Mouse (Mus musculus) liver, embryonic 14.5 days (tissue): ENCODE results near the gene Olfr1500. TPM values are rescaled to one million over a fixed set of nuclear protein-coding genes. Genes with fewer than 3 reads are reported as not detected.
A peak's percentile ranks its signal among the peaks of the same experiment; 100 is the strongest.
"Not testable (repeated sequence)": the region's sequence is repeated elsewhere in the genome, so short reads cannot be mapped to it uniquely, and the experiment has no call there.

Experiments
- ATAC-seq: fragments of 200-750 bp; cut with Nextera tagmentation; 2 replicates; pipeline ENCODE4 v1.8.0; 2017; ENCODE audit warnings: moderate number of reproducible peaks, mild to moderate bottlenecking, moderate library complexity; ENCODE audit not compliant: insufficient read depth
- DNase-seq, 3 experiments: peaks; one replicate each; pipeline ENCODE4 v3.0.0-alpha.2; 2012 to 2013; ENCODE audit warnings: low read depth in 3 of 3, low spot score in 3 of 3
- H3K27ac ChIP-seq: fragments of 300-500 bp; sonication (generic); 2 replicates; pipeline ENCODE4 v1.5.1; 2014; ENCODE audit warnings: moderate library complexity, mild to moderate bottlenecking, control low read depth, inconsistent platforms
- H3K27me3 ChIP-seq: fragments of 300-500 bp; sonication (generic); 2 replicates; pipeline ENCODE4 v1.6.1; 2014; ENCODE audit warnings: mild to moderate bottlenecking, low read length, moderate library complexity; ENCODE audit not compliant: control insufficient read depth, insufficient read depth
- H3K36me3 ChIP-seq: fragments of 300-500 bp; sonication (generic); replicated peaks from 2 replicates; pipeline ENCODE4 v1.6.1; 2014; ENCODE audit warnings: low read depth; ENCODE audit not compliant: control insufficient read depth, insufficient read depth
- H3K4me1 ChIP-seq, 2 experiments: fragments of 200-500 bp in 1 of 2; fragments of 300-500 bp in 1 of 2; sonication (generic) in 1 of 2; replicated peaks; 2 replicates each; pipeline ENCODE4 v1.6.1; 2012 to 2014; ENCODE audit warnings: antibody characterized with exemption in 1 of 2, inconsistent platforms in 1 of 2, low read length in 1 of 2; ENCODE audit not compliant: control insufficient read depth in 2 of 2, insufficient read depth in 2 of 2
- H3K4me2 ChIP-seq: fragments of 300-500 bp; sonication (generic); 2 replicates; pipeline ENCODE4 v1.6.1; 2014; ENCODE audit warnings: low read depth, mild to moderate bottlenecking, control low read depth, moderate library complexity
- H3K4me3 ChIP-seq, 2 experiments: fragments of 200-500 bp in 1 of 2; fragments of 300-500 bp in 1 of 2; sonication (generic) in 1 of 2; 2 replicates each; pipeline ENCODE4 v1.5.1; 2012 to 2014; ENCODE audit warnings: low read depth in 2 of 2, low read length in 2 of 2, mild to moderate bottlenecking in 2 of 2, control low read depth in 1 of 2, inconsistent platforms in 1 of 2, moderate library complexity in 1 of 2; ENCODE audit not compliant: insufficient read depth in 1 of 2
- H3K9ac ChIP-seq: fragments of 300-500 bp; sonication (generic); replicated peaks from 2 replicates; pipeline ENCODE4 v1.6.1; 2014; ENCODE audit warnings: mild to moderate bottlenecking, control low read depth, moderate library complexity
- H3K9me3 ChIP-seq: fragments of 300-500 bp; sonication (generic); 2 replicates; pipeline ENCODE4 v1.6.1; 2016; ENCODE audit warnings: low read length, mixed read lengths; ENCODE audit not compliant: control insufficient read depth
- CTCF ChIP-seq: IDR thresholded peaks from 2 replicates; pipeline ENCODE4 v1.5.1; 2016; ENCODE audit warnings: antibody characterized with exemption, low read depth, control low read depth
- EP300 ChIP-seq: IDR thresholded peaks from 2 replicates; pipeline ENCODE4 v1.6.1; 2016; ENCODE audit warnings: antibody characterized with exemption, low read depth
- WGBS: fragments of 180-500 bp; shearing (Covaris S2); extraction: QIAGEN DNeasy Blood & Tissue Kit; methylation state at CpG from one replicate; pipeline ENCODE4 v1.1.7; 2014; ENCODE audit not compliant: insufficient replicate concordance; 5-methylcytosine and 5-hydroxymethylcytosine counted together
- polyA plus RNA-seq, 2 experiments: library from polyadenylated mRNA; depleted of rRNA in 1 of 2; stranded (reverse) in 1 of 2; unstranded in 1 of 2; fragments of >200 nt; fragmentation: Nextera tagmentation in 1 of 2; extraction: Ambion mirVana in 1 of 2; gene quantifications; 2 replicates each; pipeline versions ENCODE4 v1.2.1 to v1.2.3; 2012 to 2014

Olfr1500 gene
- polyA plus RNA-seq, 2 experiments = not detected

DNA sequence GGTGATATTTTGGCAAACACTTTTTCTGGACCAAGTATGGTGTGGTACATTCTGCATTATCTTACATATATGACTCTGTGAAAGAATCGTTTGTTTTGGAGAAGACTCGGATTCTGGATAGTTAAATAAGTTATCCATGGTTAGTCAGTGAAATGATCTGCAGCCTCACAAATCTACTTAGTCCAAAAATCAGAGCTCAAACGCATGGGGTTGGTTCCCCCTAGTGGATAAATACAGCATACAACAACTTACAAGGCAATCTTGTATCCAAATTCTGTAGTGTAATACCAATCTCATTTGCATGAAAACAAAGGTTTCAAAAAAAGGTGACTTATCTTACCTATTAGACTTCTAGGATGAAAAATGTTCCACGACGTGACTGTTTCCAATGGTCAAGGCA, 11.5 kb downstream of the Olfr1500 start:
- no peaks in the 10 kb centered on the region for H3K36me3 ChIP-seq
- H3K27ac ChIP-seq = no peak overlapping the region
- DNase-seq = no peak
- TF ChIP-seq CTCF (peak; percentile 14; the same call in 1 of the 2 replicates), EP300 (no peak)
- H3K4me3 ChIP-seq = no peak overlapping the region
- H3K4me1 ChIP-seq = no peaks in the 10 kb centered on the region
- no peak for ATAC-seq
- no peak overlapping the region for H3K9ac ChIP-seq
- H3K4me2 ChIP-seq = no peak overlapping the region
- WGBS = 24% methylated on average over 5 of the region's 5 CpGs
- no peaks in the 10 kb centered on the region for H3K9me3 ChIP-seq
- no peaks in the 10 kb centered on the region for H3K27me3 ChIP-seq

- Histone ChIP-seq H3K4me2 (no peak overlapping the region), H3K36me3 (no peaks in the 10 kb centered on the region), H3K9ac (no peak overlapping the region), H3K4me3 (no peak overlapping the region), H3K27me3 (no peaks in the 10 kb centered on the region), H3K27ac (no peak overlapping the region), H3K9me3 (no peaks in the 10 kb centered on the region), H3K4me1 (no peaks in the 10 kb centered on the region)
- DNase-seq = no peak
- no peak for ATAC-seq
- 45% methylated on average over 2 of the region's 2 CpGs for WGBS
- peak; percentile 43 for TF ChIP-seq CTCF
- TF ChIP-seq EP300 = no peak
Observed at GRCm38 (mm10) chr19:13812823-13813222, 17.5 kb downstream of the Olfr1500 start.

GRCm38 (mm10) chr19:13805486-13805885, 24.8 kb downstream of the Olfr1500 start:
- not testable (repeated sequence) for H3K27me3 ChIP-seq, ATAC-seq, H3K27ac ChIP-seq, H3K9ac ChIP-seq, H3K4me2 ChIP-seq, DNase-seq, H3K4me3 ChIP-seq, H3K36me3 ChIP-seq, H3K4me1 ChIP-seq, H3K9me3 ChIP-seq
- WGBS = 26% methylated on average over 1 of the region's 1 CpGs

DNA sequence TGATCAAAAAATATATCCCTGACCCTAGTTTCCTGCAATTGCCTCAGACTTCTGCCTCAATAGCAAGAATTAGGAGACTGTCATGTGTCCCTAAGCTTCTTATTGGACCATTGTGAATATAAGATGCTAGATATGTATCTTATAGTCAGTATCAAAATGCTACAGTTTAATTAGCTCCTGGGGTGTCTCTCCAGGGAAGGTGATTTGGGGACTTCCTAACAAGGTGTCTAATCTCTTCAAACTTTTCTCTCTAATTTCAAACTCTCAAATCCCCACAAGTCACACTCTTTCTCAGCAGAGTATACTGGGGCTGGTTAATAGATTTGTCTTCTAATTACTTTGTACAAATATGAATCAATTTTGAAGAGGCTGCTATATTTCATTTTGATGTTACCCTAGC, 32.2 kb downstream of the Olfr1500 start, which contains the start of gene Olfr1497:
Gene Olfr1497, minus strand, starts transcription at position 101 of the 400 bp plus-strand sequence.
- no peaks in the 10 kb centered on the region for H3K27me3 ChIP-seq
- ATAC-seq (no peak), DNase-seq (no peak)
- no peaks in the 10 kb centered on the region for H3K4me1 ChIP-seq
- H3K36me3 ChIP-seq = no peaks in the 10 kb centered on the region
- H3K27ac ChIP-seq = no peak within 1 kb of the TSS
- no peaks in the 10 kb centered on the region for H3K9me3 ChIP-seq
- no peak within 1 kb of the TSS for H3K4me3 ChIP-seq
- TF ChIP-seq CTCF = no peak
- no peak for TF ChIP-seq EP300
- no peak within 1 kb of the TSS for H3K4me2 ChIP-seq
- no peak within 1 kb of the TSS for H3K9ac ChIP-seq

DNA sequence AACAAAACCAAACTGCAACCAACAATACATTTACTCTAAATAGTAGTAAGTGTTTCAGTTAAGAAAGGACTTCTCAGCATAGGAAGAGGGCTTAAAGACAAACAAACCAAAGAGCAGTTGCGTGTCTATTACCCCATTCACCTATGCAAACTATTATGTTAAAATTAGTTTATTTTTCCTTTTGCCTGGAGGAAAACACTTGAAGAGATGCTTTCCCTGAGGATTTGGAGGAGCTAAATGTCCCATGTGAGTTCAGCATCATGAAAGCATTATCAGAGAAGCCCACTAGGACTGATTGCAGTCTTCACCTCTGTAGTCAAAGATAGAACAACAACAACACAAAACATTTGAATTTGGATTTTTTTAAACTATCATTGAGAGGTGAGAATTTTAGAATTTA, 52.7 kb downstream of the Olfr1500 start, which contains the start of gene Olfr1496:
Gene Olfr1496, plus strand, starts transcription at position 301 of the 400 bp plus-strand sequence.
- H3K4me2 ChIP-seq = no peak within 1 kb of the TSS
- no peaks in the 10 kb centered on the region for H3K4me1 ChIP-seq
- no peaks in the 10 kb centered on the region for H3K9me3 ChIP-seq
- H3K4me3 ChIP-seq = no peak within 1 kb of the TSS
- no peak for ATAC-seq
- no peak within 1 kb of the TSS for H3K9ac ChIP-seq
- no peak for DNase-seq
- 50% methylated on average over 1 of the region's 1 CpGs for WGBS
- no peak for TF ChIP-seq CTCF
- no peak for TF ChIP-seq EP300
- H3K36me3 ChIP-seq = no peaks in the 10 kb centered on the region
- no peak within 1 kb of the TSS for H3K27ac ChIP-seq
- no peaks in the 10 kb centered on the region for H3K27me3 ChIP-seq

Other genes starting within 250 kb of the Olfr1500 start
- not detected in 2 replicates for gene Olfr1484, start 247.0 kb downstream of the Olfr1500 start, polyA plus RNA-seq (2012; rRNA removed)
- not detected in 2 replicates for gene Olfr1484, start 247.0 kb downstream of the Olfr1500 start, polyA plus RNA-seq (2014; fragmentation: Nextera tagmentation; extraction: Ambion mirVana)
- not detected in 2 replicates for gene Olfr1487, start 213.1 kb downstream of the Olfr1500 start, polyA plus RNA-seq (2012; rRNA removed)
- not detected in 2 replicates for gene Olfr1487, start 213.1 kb downstream of the Olfr1500 start, polyA plus RNA-seq (2014; fragmentation: Nextera tagmentation; extraction: Ambion mirVana)
- not detected in 2 replicates for gene Olfr1489, start 198.9 kb downstream of the Olfr1500 start, polyA plus RNA-seq (2012; rRNA removed)
- not detected in 2 replicates for gene Olfr1489, start 198.9 kb downstream of the Olfr1500 start, polyA plus RNA-seq (2014; fragmentation: Nextera tagmentation; extraction: Ambion mirVana)
- gene Olfr1490, start 179.4 kb downstream of the Olfr1500 start, polyA plus RNA-seq (2012; rRNA removed) = not detected in 2 replicates
- gene Olfr1490, start 179.4 kb downstream of the Olfr1500 start, polyA plus RNA-seq (2014; fragmentation: Nextera tagmentation; extraction: Ambion mirVana) = not detected in 2 replicates
- gene Olfr1491, start 133.2 kb downstream of the Olfr1500 start, polyA plus RNA-seq (2012; rRNA removed) = not detected in 2 replicates
- not detected in 2 replicates for gene Olfr1491, start 133.2 kb downstream of the Olfr1500 start, polyA plus RNA-seq (2014; fragmentation: Nextera tagmentation; extraction: Ambion mirVana)
- not detected in 2 replicates for gene Olfr1493-ps1, start 107.2 kb downstream of the Olfr1500 start, polyA plus RNA-seq (2012; rRNA removed)
- gene Olfr1493-ps1, start 107.2 kb downstream of the Olfr1500 start, polyA plus RNA-seq (2014; fragmentation: Nextera tagmentation; extraction: Ambion mirVana) = not detected in 2 replicates
- gene Olfr1494, start 90.8 kb downstream of the Olfr1500 start, polyA plus RNA-seq (2012; rRNA removed) = not detected in 2 replicates
- not detected in 2 replicates for gene Olfr1494, start 90.8 kb downstream of the Olfr1500 start, polyA plus RNA-seq (2014; fragmentation: Nextera tagmentation; extraction: Ambion mirVana)
- gene Olfr1495, start 65.9 kb downstream of the Olfr1500 start, polyA plus RNA-seq (2012; rRNA removed) = not detected in 2 replicates
- not detected in 2 replicates for gene Olfr1495, start 65.9 kb downstream of the Olfr1500 start, polyA plus RNA-seq (2014; fragmentation: Nextera tagmentation; extraction: Ambion mirVana)
- not detected in 2 replicates for gene Olfr1496, start 52.6 kb downstream of the Olfr1500 start, polyA plus RNA-seq (2012; rRNA removed)
- not detected in 2 replicates for gene Olfr1496, start 52.6 kb downstream of the Olfr1500 start, polyA plus RNA-seq (2014; fragmentation: Nextera tagmentation; extraction: Ambion mirVana)
- gene Olfr1497, start 32.3 kb downstream of the Olfr1500 start, polyA plus RNA-seq (2012; rRNA removed) = not detected in 2 replicates
- not detected in 2 replicates for gene Olfr1497, start 32.3 kb downstream of the Olfr1500 start, polyA plus RNA-seq (2014; fragmentation: Nextera tagmentation; extraction: Ambion mirVana)
- not detected in 2 replicates for gene Olfr1499, start 11.0 kb downstream of the Olfr1500 start, polyA plus RNA-seq (2012; rRNA removed)
- not detected in 2 replicates for gene Olfr1499, start 11.0 kb downstream of the Olfr1500 start, polyA plus RNA-seq (2014; fragmentation: Nextera tagmentation; extraction: Ambion mirVana)
- gene Olfr1501, start 20.2 kb upstream of the Olfr1500 start, polyA plus RNA-seq (2012; rRNA removed) = not detected in 2 replicates
- gene Olfr1501, start 20.2 kb upstream of the Olfr1500 start, polyA plus RNA-seq (2014; fragmentation: Nextera tagmentation; extraction: Ambion mirVana) = not detected in 2 replicates
- not detected in 2 replicates for gene Olfr1502, start 31.3 kb upstream of the Olfr1500 start, polyA plus RNA-seq (2012; rRNA removed)
- not detected in 2 replicates for gene Olfr1502, start 31.3 kb upstream of the Olfr1500 start, polyA plus RNA-seq (2014; fragmentation: Nextera tagmentation; extraction: Ambion mirVana)
- not detected in 2 replicates for gene Olfr1504, start 67.4 kb upstream of the Olfr1500 start, polyA plus RNA-seq (2012; rRNA removed)
- gene Olfr1504, start 67.4 kb upstream of the Olfr1500 start, polyA plus RNA-seq (2014; fragmentation: Nextera tagmentation; extraction: Ambion mirVana) = not detected in 2 replicates
- not detected in 2 replicates for gene Olfr1505, start 83.0 kb upstream of the Olfr1500 start, polyA plus RNA-seq (2012; rRNA removed)
- gene Olfr1505, start 83.0 kb upstream of the Olfr1500 start, polyA plus RNA-seq (2014; fragmentation: Nextera tagmentation; extraction: Ambion mirVana) = not detected in 2 replicates